In genomic region chr2:11445722-11446121, GRCm38 (mm10) we compare ENCODE assay signal across 28 mouse cellular contexts.
"Had no signal": no experiment of that assay in that cellular context is flagged by ENCODE, and none has a peak within 500 bp of the region (broad histone marks: within the 10 kb centered on the region; RNA-seq: fewer than 3 reads in every experiment).

No protein-coding gene starts in this region.

- H3K27ac ChIP-seq: embryonic facial prominence, embryonic 10.5 days; embryonic facial prominence, embryonic 12.5 days; embryonic facial prominence, embryonic 13.5 days; embryonic facial prominence, embryonic 15.5 days; forebrain, embryonic 10.5 days; forebrain, embryonic 12.5 days; forebrain, embryonic 13.5 days; forebrain, embryonic 15.5 days; gastrocnemius, adult 2 months; heart, adult 2 months had no signal

- H3K27me3 ChIP-seq: embryonic facial prominence, embryonic 12.5 days; embryonic facial prominence, embryonic 13.5 days; embryonic facial prominence, embryonic 15.5 days; forebrain, embryonic 12.5 days; forebrain, embryonic 13.5 days; forebrain, embryonic 15.5 days had no signal

- H3K4me2 ChIP-seq: embryonic facial prominence, embryonic 12.5 days; embryonic facial prominence, embryonic 13.5 days; embryonic facial prominence, embryonic 15.5 days; forebrain, embryonic 12.5 days; forebrain, embryonic 13.5 days; forebrain, embryonic 15.5 days had no signal

- DNase-seq: cerebellum, adult 2 months; cerebellum, adult 8-10 months; cerebellum, adult 9-10 months; cerebellum, adult 9-11 months; cerebellum, postnatal 10 days; cerebellum, postnatal 14 days; cerebellum, postnatal 25 days; cerebellum, postnatal 36 days; embryo, embryonic 11 days; forebrain, postnatal 0 days; gastrocnemius, adult 2 months; gastrocnemius, postnatal 10 days; gastrocnemius, postnatal 14 days; gastrocnemius, postnatal 25 days; gastrocnemius, postnatal 36 days; heart, adult 18-20 months; heart, adult 2 months had no signal

- H3K4me3 ChIP-seq: embryonic facial prominence, embryonic 10.5 days; embryonic facial prominence, embryonic 12.5 days; embryonic facial prominence, embryonic 13.5 days; embryonic facial prominence, embryonic 15.5 days; erythroblast, embryonic 14.5 days; forebrain, embryonic 10.5 days; forebrain, embryonic 12.5 days; forebrain, embryonic 13.5 days; forebrain, embryonic 15.5 days; gastrocnemius, adult 2 months; heart, adult 2 months had no signal

- ATAC-seq: forebrain, embryonic 13.5 days; forebrain, embryonic 14.5 days; forebrain, embryonic 15.5 days; forebrain, embryonic 16.5 days; forebrain, postnatal 0 days had no signal

- H3K4me1 ChIP-seq: embryonic facial prominence, embryonic 12.5 days; embryonic facial prominence, embryonic 13.5 days; embryonic facial prominence, embryonic 15.5 days; forebrain, embryonic 10.5 days; forebrain, embryonic 12.5 days; forebrain, embryonic 13.5 days; forebrain, embryonic 15.5 days had no signal

- H3K9ac ChIP-seq: embryonic facial prominence, embryonic 12.5 days; embryonic facial prominence, embryonic 13.5 days; embryonic facial prominence, embryonic 15.5 days; forebrain, embryonic 12.5 days; forebrain, embryonic 13.5 days; forebrain, embryonic 15.5 days; forebrain, postnatal 0 days had no signal

- H3K36me3 ChIP-seq: embryonic facial prominence, embryonic 10.5 days; embryonic facial prominence, embryonic 12.5 days; embryonic facial prominence, embryonic 13.5 days; embryonic facial prominence, embryonic 15.5 days; forebrain, embryonic 10.5 days; forebrain, embryonic 12.5 days; forebrain, embryonic 15.5 days had no signal

- H3K9me3 ChIP-seq: embryonic facial prominence, embryonic 10.5 days; embryonic facial prominence, embryonic 12.5 days; embryonic facial prominence, embryonic 13.5 days; embryonic facial prominence, embryonic 15.5 days; forebrain, embryonic 10.5 days; forebrain, embryonic 12.5 days; forebrain, embryonic 13.5 days; forebrain, embryonic 15.5 days had no signal
